Mouse (Mus musculus): ENCODE results near the gene Hrh2.
A peak's percentile ranks its signal among the peaks of the same experiment; 100 is the strongest.

Gene Hrh2

DNA sequence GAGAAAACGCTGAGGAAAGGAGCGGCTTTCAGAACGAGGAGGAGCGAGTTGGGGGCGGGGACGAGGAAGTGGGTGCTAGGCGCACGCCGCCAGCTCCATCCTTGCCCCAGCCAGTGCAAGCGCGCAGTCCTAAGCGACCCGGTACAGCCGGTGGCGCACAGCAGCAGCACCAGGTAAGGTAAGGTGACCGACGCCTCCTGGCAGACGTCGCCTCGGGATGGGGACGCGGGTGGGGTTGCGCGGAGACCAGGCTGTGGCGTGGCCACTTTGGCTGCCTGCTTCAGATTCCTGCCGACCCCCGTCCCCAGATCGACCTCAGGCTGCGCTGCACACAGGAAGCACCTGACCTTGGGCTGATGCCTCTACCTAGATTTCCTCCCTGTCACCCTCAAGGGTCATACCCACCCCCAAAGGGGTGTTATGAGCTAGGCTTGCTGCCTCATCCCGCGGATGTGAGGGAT lies at the start of gene Hrh2:
Hrh2 (plus strand) TSS at position 109 of the 461 bp plus-strand sequence.
- no peaks in the 10 kb centered on the region for H3K36me3 ChIP-seq (ENCODE audit: control insufficient read depth, insufficient read depth, low read length, poor library complexity, severe bottlenecking)
- DNase-seq (ENCODE audit: low read depth, low spot score): peak; percentile 33
- H3K27me3 ChIP-seq (ENCODE audit: control insufficient read depth, insufficient read depth, low read length, poor library complexity, severe bottlenecking): no peaks in the 10 kb centered on the region

DNA sequence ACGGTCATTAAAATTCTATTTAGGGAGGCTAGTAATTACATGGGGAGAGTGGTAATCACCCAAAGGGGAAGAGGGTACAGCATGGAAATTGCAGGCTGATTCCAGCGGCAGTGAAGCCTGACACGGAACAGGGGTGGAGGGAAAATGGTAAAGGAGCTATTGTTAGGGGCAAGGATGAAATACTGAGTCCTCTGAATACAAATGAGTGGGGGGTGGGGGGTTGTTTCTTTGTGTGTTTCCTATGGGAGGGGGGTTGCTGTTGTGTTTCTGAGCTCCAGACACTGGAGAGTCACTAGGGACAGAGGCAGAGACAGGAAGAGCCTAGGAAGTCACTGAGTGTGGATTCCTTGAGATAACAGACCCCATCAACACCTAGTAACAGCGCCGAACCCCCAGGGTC lies 48.1 kb upstream of the Hrh2 start:
- no peak for DNase-seq (ENCODE audit: low read depth, low spot score)
- Histone ChIP-seq H3K36me3 (ENCODE audit: control insufficient read depth, insufficient read depth, low read length, poor library complexity, severe bottlenecking) (no peaks in the 10 kb centered on the region), H3K27me3 (ENCODE audit: control insufficient read depth, insufficient read depth, low read length, poor library complexity, severe bottlenecking) (no peaks in the 10 kb centered on the region)

DNA sequence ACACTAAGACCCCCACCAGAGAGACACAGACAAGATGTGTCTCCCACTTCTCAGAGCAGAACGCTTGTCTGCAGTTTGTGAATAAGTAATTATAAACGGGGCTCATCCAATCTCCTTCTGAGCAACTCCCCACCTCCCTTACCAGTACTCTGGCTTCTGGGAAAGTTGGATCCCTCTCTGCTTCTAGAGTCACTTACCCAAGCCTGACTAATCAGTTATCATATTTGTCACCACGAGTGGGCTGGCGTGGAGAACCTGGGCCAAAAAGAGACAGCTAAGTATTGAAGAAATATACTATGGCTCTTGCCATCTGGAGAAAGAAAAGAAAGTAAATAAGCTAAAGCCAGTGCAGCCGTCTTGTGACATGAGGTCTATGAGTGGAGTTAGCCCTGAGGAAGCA lies 47.3 kb upstream of the Hrh2 start:
- Histone ChIP-seq H3K27me3 (ENCODE audit: control insufficient read depth, insufficient read depth, low read length, poor library complexity, severe bottlenecking) (no peaks in the 10 kb centered on the region), H3K36me3 (ENCODE audit: control insufficient read depth, insufficient read depth, low read length, poor library complexity, severe bottlenecking) (no peaks in the 10 kb centered on the region)
- DNase-seq (ENCODE audit: low read depth, low spot score): no peak

DNA sequence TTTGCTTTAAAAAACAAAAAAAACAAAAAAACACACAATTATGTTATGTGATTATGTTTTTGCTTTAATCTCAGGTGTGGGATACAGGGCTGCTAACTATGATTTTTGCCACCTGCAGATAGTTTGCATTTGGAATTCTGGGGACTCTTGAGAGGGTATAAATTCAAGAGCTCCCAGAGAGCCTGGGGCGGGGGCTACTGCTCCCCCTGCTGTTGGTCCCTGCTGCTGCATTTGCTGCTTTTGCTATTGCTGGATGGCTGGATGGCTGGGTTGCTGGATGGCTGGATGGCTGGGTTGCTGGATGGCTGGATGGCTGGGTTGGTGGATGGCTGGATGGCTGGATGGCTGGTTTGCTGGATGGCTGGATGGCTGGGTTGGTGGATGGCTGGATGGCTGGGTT lies 44.6 kb upstream of the Hrh2 start:
- Histone ChIP-seq H3K36me3 (ENCODE audit: control insufficient read depth, insufficient read depth, low read length, poor library complexity, severe bottlenecking) (no peaks in the 10 kb centered on the region), H3K27me3 (ENCODE audit: control insufficient read depth, insufficient read depth, low read length, poor library complexity, severe bottlenecking) (no peaks in the 10 kb centered on the region)
- peak; percentile 5 for DNase-seq (ENCODE audit: low read depth, low spot score)

DNA sequence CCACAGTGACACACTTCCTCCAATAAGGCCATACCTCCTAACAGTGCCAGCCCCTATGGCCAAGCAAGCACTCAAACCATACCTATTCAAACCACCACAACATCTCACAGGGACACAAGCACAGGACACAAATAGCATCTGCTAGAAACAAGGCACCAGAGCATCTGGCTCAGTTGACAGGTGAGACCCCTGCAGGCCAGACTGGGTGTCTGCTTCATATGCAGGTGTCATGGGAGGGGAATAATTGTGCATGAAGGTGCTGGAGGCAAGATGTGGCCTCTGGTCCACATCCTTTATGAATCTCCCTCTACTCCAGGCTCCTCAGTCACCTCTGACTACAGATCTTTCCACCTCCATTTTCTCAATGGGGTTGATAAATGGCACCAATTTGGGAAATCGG lies 39.5 kb upstream of the Hrh2 start:
- peak; percentile 8 for DNase-seq (ENCODE audit: low read depth, low spot score)
- H3K36me3 ChIP-seq (ENCODE audit: control insufficient read depth, insufficient read depth, low read length, poor library complexity, severe bottlenecking): no peaks in the 10 kb centered on the region
- H3K27me3 ChIP-seq (ENCODE audit: control insufficient read depth, insufficient read depth, low read length, poor library complexity, severe bottlenecking): no peaks in the 10 kb centered on the region

DNA sequence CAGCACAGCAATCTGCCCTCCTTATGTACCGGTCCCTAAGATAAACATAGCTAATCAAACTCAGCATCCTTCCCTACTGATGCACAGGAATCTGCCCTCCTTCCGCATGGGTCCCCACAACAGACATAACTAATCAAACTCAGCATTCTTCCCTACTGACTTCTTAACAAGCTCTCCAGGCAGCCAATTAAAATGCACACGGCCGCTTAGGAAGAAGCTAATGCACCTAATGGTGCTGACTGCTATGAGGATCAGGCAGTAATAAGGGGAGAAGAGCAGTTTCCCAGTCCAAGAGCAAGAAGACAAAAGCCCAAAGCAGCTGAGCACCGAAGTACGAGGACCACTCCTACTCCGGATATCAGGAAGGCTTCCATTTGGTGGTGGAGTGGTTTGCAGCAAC lies 39.0 kb upstream of the Hrh2 start:
- Histone ChIP-seq H3K27me3 (ENCODE audit: control insufficient read depth, insufficient read depth, low read length, poor library complexity, severe bottlenecking) (no peaks in the 10 kb centered on the region), H3K36me3 (ENCODE audit: control insufficient read depth, insufficient read depth, low read length, poor library complexity, severe bottlenecking) (no peaks in the 10 kb centered on the region)
- no peak for DNase-seq (ENCODE audit: low read depth, low spot score)

DNA sequence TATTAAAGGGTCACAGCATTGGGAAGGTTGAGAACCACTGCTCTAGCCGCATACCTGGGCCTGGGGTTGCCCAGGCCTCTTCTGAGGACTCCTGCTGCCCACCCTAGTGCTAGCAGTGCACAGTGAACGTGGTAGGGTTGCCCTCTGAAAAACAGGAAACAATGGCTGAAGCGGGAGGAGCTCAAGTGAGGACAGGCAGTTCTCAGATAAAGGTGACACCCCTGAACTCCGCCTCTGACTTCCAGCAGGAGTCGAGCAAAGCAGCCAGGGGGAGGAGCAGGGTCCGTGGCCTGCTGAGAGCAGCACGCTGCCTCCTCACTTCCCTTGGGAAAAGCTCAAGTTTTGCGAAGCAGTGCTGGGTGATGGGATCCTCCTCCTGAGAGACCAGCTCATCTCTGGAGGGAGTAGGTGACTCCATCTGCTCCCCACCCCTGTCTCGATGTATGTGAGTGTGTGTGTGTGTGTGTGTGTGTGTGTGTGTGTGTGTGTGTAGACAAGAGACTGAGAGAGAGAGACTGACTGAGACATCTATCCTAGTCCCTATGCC lies 38.2 kb upstream of the Hrh2 start:
- no peaks in the 10 kb centered on the region for H3K36me3 ChIP-seq (ENCODE audit: control insufficient read depth, insufficient read depth, low read length, poor library complexity, severe bottlenecking)
- no peak for DNase-seq (ENCODE audit: low read depth, low spot score)
- no peaks in the 10 kb centered on the region for H3K27me3 ChIP-seq (ENCODE audit: control insufficient read depth, insufficient read depth, low read length, poor library complexity, severe bottlenecking)

DNA sequence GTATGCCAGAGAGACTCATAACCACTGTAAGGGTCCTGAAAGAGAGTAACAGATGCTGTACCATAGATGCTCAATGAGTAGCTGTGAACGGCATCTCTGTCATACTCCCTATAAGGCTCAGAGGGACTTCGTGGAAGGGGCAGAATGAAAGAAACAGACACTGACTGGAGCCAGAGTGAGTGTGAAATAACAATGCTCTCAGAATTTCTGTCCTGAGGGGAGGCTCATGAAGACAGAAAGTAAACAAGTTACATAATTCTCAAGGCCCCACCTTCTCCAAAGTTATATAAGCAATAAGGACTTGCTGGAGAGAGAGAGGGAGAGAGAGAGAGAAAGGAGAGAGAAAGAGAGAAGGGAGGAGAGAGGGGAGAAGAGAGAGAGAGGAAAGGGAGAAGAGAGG lies 36.1 kb upstream of the Hrh2 start:
- DNase-seq (ENCODE audit: low read depth, low spot score): no peak
- Histone ChIP-seq H3K36me3 (ENCODE audit: control insufficient read depth, insufficient read depth, low read length, poor library complexity, severe bottlenecking) (no peaks in the 10 kb centered on the region), H3K27me3 (ENCODE audit: control insufficient read depth, insufficient read depth, low read length, poor library complexity, severe bottlenecking) (no peaks in the 10 kb centered on the region)

DNA sequence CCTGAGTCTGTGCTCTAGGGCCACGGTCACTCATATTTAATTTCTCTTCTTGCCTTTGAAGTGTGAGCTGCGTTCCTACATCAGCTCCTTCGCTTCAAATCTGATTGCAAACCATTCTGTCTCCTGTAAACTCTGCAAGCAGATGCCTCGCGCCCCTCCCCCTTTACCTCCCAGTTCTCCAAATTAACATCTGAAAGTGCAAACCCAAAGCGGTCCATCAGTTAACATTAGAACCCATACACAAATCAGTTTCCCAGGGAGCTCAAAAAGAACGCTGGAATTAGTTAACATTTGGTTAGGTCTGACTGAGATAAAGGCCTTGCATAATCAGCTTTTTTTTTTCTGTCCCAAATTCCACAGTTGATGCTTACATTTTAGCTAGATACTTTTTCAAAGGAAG lies 32.7 kb upstream of the Hrh2 start:
- no peak for DNase-seq (ENCODE audit: low read depth, low spot score)

DNA sequence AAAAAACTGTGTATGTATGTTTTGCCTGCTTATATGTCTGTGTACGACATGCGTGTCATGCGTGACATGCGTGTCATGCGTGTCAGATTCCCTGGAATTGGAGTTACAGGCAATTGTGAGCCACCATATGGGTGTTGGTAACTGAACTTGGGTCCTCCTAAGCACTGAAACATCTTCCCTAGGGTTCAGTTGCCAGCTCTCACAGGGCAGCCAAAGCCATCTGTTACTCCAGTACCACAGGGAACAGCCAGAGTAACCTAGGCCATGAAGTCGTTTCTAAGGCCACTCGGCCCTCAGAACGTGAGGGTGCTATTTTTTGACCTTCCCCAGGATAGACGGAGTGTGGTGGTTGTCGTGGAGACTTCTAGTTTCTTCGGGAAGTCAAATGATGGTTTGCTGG lies 32.2 kb upstream of the Hrh2 start:
- H3K27me3 ChIP-seq (ENCODE audit: control insufficient read depth, insufficient read depth, low read length, poor library complexity, severe bottlenecking): no peaks in the 10 kb centered on the region

More for the DNA sequence above, 32.7 kb upstream of the Hrh2 start:
- no peaks in the 10 kb centered on the region for H3K36me3 ChIP-seq (ENCODE audit: control insufficient read depth, insufficient read depth, low read length, poor library complexity, severe bottlenecking)
- H3K27me3 ChIP-seq (ENCODE audit: control insufficient read depth, insufficient read depth, low read length, poor library complexity, severe bottlenecking): no peaks in the 10 kb centered on the region

DNA sequence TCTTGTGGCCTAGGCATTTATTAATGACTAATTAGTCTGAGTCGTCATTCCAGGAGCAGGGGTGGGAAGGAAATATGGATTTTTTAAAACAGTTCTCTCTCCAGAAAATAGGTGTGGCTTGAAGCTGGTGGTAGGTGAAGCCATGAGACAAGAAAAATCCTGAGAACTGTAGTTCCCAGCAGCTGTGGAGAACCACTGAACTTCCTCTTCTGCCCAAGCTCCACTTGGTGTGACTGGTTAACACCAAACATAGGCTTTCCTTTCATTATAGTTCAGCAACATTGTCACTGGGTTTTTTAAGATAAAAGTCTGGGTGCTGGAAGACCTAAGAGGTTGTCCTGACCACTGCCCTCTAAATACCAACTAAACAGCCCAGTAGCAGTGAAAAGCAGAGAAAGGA lies 31.4 kb upstream of the Hrh2 start:
- Histone ChIP-seq H3K36me3 (ENCODE audit: control insufficient read depth, insufficient read depth, low read length, poor library complexity, severe bottlenecking) (no peaks in the 10 kb centered on the region), H3K27me3 (ENCODE audit: control insufficient read depth, insufficient read depth, low read length, poor library complexity, severe bottlenecking) (no peaks in the 10 kb centered on the region)
- no peak for DNase-seq (ENCODE audit: low read depth, low spot score)

More for the DNA sequence above, 32.2 kb upstream of the Hrh2 start:
- no peaks in the 10 kb centered on the region for H3K36me3 ChIP-seq (ENCODE audit: control insufficient read depth, insufficient read depth, low read length, poor library complexity, severe bottlenecking)
- DNase-seq (ENCODE audit: low read depth, low spot score): no peak

DNA sequence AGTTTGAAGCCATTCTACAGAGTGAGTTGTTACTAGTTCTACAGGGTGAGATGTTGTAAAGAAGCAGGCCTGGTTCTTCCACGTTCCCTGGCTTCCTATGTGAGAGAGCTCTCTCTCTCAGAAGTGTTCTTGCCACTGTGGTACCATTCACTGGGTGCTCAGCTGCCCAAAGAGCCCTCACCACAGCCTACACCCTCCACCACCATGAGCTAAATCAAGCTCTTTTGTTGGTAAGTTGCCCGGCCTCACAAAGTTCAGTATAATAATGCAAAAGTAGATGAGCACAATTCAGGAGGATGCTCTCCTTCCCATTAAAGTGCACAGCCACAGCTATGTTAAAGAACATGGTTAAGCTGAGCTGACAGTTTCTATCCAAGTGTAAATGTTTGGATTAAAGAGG lies 30.4 kb upstream of the Hrh2 start:
- Histone ChIP-seq H3K27me3 (ENCODE audit: control insufficient read depth, insufficient read depth, low read length, poor library complexity, severe bottlenecking) (no peaks in the 10 kb centered on the region), H3K36me3 (ENCODE audit: control insufficient read depth, insufficient read depth, low read length, poor library complexity, severe bottlenecking) (no peaks in the 10 kb centered on the region)
- DNase-seq (ENCODE audit: low read depth, low spot score): no peak

DNA sequence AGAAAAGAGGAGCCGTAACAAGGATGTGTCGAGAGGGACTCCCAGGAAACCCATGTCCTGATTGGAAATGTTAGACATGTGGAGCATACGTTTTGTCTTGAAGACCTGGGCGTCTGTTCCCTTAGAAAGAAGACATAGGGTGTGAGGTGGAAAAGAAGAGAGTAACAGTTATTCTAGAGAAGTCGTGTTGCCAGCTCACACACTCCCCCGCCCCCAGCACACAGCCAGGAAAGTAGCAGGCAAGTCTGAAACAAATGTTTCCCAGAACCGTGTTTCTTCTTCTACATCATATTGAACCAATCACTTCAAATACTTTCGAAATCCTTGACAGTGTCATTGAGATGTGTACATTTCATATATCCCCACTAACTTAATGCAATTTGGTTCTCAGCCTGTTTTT lies 28.6 kb upstream of the Hrh2 start:
- no peak for DNase-seq (ENCODE audit: low read depth, low spot score)
- Histone ChIP-seq H3K27me3 (ENCODE audit: control insufficient read depth, insufficient read depth, low read length, poor library complexity, severe bottlenecking) (no peaks in the 10 kb centered on the region), H3K36me3 (ENCODE audit: control insufficient read depth, insufficient read depth, low read length, poor library complexity, severe bottlenecking) (no peaks in the 10 kb centered on the region)

DNA sequence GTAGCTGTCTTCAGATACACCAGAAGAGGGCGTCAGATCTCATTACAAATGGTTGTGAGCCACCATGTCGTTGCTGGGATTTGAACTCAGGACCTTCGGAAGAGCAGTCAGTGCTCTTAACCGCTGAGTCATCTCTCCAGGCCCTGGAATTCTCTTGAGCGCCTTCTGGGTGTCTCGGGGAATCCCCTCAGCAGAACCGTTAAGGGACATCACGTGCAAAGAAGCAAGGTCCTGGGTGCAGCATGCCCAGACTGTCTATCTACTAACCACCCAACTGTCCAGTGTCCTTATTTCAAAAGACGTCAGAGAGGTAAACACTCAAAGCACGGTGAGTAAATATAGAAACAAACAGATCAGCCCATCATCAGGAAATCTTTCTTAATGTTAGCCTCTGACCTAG lies 27.5 kb upstream of the Hrh2 start:
- no peaks in the 10 kb centered on the region for H3K36me3 ChIP-seq (ENCODE audit: control insufficient read depth, insufficient read depth, low read length, poor library complexity, severe bottlenecking)
- DNase-seq (ENCODE audit: low read depth, low spot score): no peak
- no peaks in the 10 kb centered on the region for H3K27me3 ChIP-seq (ENCODE audit: control insufficient read depth, insufficient read depth, low read length, poor library complexity, severe bottlenecking)

DNA sequence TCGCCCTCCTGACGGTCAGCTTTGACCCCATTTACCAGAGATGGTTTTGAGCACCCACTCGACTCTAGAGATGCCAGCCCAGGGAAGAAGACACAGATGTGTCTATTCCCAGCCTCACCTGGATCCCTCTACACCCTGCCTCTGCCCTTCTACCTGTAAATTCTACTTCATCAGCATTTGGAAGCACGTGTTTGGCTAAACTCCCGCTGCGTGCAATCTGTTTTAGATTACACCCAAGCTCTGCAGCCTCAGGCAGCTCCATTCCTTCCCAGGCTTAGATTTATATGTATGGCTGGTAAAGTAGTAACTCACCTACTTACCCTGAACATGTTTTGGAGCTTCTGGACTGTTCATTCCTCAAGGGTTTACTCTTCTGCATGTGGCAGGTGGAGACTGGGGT lies 26.9 kb upstream of the Hrh2 start:
- Histone ChIP-seq H3K27me3 (ENCODE audit: control insufficient read depth, insufficient read depth, low read length, poor library complexity, severe bottlenecking) (no peaks in the 10 kb centered on the region), H3K36me3 (ENCODE audit: control insufficient read depth, insufficient read depth, low read length, poor library complexity, severe bottlenecking) (no peaks in the 10 kb centered on the region)
- no peak for DNase-seq (ENCODE audit: low read depth, low spot score)

DNA sequence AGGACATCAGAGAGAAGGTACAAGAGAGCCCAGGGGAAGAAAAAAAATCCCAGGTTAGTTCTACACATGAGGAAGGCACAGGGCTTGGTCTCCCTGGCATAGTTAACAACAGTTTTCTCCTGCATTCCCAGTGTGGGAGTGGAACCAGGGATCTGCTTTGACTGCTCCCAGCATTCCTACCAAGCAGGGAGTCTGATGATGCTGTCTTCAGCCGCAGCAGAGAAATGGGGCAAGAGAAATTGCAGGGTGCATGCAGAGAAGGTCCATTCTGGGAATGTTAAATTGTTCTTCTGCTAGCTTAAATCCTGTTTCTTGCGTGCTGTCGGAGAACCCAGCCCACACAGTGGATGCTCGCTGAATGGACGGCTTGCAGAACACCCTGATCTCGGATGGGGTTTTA lies 26.2 kb upstream of the Hrh2 start:
- Histone ChIP-seq H3K36me3 (ENCODE audit: control insufficient read depth, insufficient read depth, low read length, poor library complexity, severe bottlenecking) (no peaks in the 10 kb centered on the region; the same call in 1 of the 2 replicates), H3K27me3 (ENCODE audit: control insufficient read depth, insufficient read depth, low read length, poor library complexity, severe bottlenecking) (no peaks in the 10 kb centered on the region)
- no peak for DNase-seq (ENCODE audit: low read depth, low spot score)

Measured in splenic B cell, adult 2 months (primary cell).